Mouse (Mus musculus) hindbrain, postnatal 0 days (tissue): ENCODE data around the gene Lpgat1. TPM values are rescaled to one million over a fixed set of nuclear protein-coding genes. Genes with fewer than 3 reads are reported as not detected.

Experiments
- ATAC-seq: fragments of 200-750 bp; cut with Nextera tagmentation; 2 replicates; pipeline ENCODE4 v1.8.0; 2017; ENCODE audit warnings: mild to moderate bottlenecking, moderate TSS enrichment, moderate library complexity
- DNase-seq: peaks from one replicate; pipeline ENCODE4 v3.0.0-alpha.2; 2015; ENCODE audit warnings: low spot score
- H3K27ac ChIP-seq: fragments of 300-500 bp; sonication (generic); 2 replicates; pipeline ENCODE4 v1.5.1; 2014; ENCODE audit warnings: mild to moderate bottlenecking
- H3K27me3 ChIP-seq: fragments of 300-500 bp; sonication (generic); 2 replicates; pipeline ENCODE4 v1.6.1; 2014; ENCODE audit warnings: low read length, mixed read lengths; ENCODE audit not compliant: insufficient read depth
- H3K36me3 ChIP-seq: fragments of 300-500 bp; sonication (generic); 2 replicates; pipeline ENCODE4 v1.6.1; 2014; ENCODE audit warnings: low read length, mixed read lengths; ENCODE audit not compliant: insufficient read depth
- H3K4me1 ChIP-seq: fragments of 300-500 bp; sonication (generic); 2 replicates; pipeline ENCODE4 v1.6.1; 2014; ENCODE audit warnings: antibody characterized with exemption, low read length, mixed read lengths; ENCODE audit not compliant: insufficient read depth
- H3K4me2 ChIP-seq: fragments of 300-500 bp; sonication (generic); 2 replicates; pipeline ENCODE4 v1.6.1; 2014; ENCODE audit warnings: low read depth, mild to moderate bottlenecking, low read length, moderate library complexity, mixed read lengths
- H3K4me3 ChIP-seq: fragments of 300-500 bp; sonication (generic); 2 replicates; pipeline ENCODE4 v1.5.1; 2014; ENCODE audit warnings: low read length
- H3K9ac ChIP-seq: fragments of 300-500 bp; sonication (generic); replicated peaks from 2 replicates; pipeline ENCODE4 v1.6.1; 2014; ENCODE audit warnings: mild to moderate bottlenecking, low read length, moderate library complexity, mixed read lengths
- H3K9me3 ChIP-seq: fragments of 300-500 bp; sonication (generic); 2 replicates; pipeline ENCODE4 v1.6.1; 2016; ENCODE audit warnings: low read length, mixed read lengths
- CTCF ChIP-seq: IDR thresholded peaks from 2 replicates; pipeline ENCODE4 v1.5.1; 2016; ENCODE audit warnings: antibody characterized with exemption, control low read depth, low read depth
- WGBS: fragments of 180-500 bp; shearing (Covaris S2); extraction: QIAGEN DNeasy Blood & Tissue Kit; methylation state at CpG from one replicate; pipeline ENCODE4 v1.1.7; 2014; 5-methylcytosine and 5-hydroxymethylcytosine counted together
- polyA plus RNA-seq: library from polyadenylated mRNA; unstranded; fragments of >200 nt; fragmentation: Nextera tagmentation; extraction: Ambion mirVana; gene quantifications from 2 replicates; pipeline ENCODE4 v1.2.1, GENCODE M21; 2015
- total RNA-seq: library from RNA; depleted of rRNA; stranded (reverse); fragments of >200 nt; gene quantifications from 2 replicates; pipeline ENCODE4 v1.2.3, GENCODE M21; 2014

Gene Lpgat1
- total and polyA plus RNA-seq, 2 experiments from 2014 or later = 47.7 to 49.9 TPM

- H3K27ac ChIP-seq = no peak overlapping the region
- no peak overlapping the region for H3K4me3 ChIP-seq
- H3K36me3 ChIP-seq = no peaks in the 10 kb centered on the region
- DNase-seq (no peak), ATAC-seq (no peak)
- H3K4me2 ChIP-seq = no peak overlapping the region
- H3K9me3 ChIP-seq = no peaks in the 10 kb centered on the region
- no peaks in the 10 kb centered on the region for H3K4me1 ChIP-seq
- TF ChIP-seq CTCF = no peak
- H3K9ac ChIP-seq = no peak overlapping the region
- WGBS = 62% methylated on average over 9 of the region's 9 CpGs
- no peaks in the 10 kb centered on the region for H3K27me3 ChIP-seq
Measured at GRCm38 (mm10) chr1:191802093-191802819, 84.6 kb downstream of the Lpgat1 start.

- Histone ChIP-seq H3K27ac (no peak overlapping the region), H3K9me3 (no peaks in the 10 kb centered on the region), H3K27me3 (no peaks in the 10 kb centered on the region), H3K9ac (no peak overlapping the region), H3K4me1 (no peaks in the 10 kb centered on the region), H3K36me3 (no peaks in the 10 kb centered on the region), H3K4me3 (no peak overlapping the region), H3K4me2 (no peak overlapping the region)
- 72% methylated on average over 10 of the region's 10 CpGs for WGBS
- ATAC-seq (no peak), DNase-seq (no peak)
- no peak for TF ChIP-seq CTCF
Measured at GRCm38 (mm10) chr1:191802820-191803655, 85.4 kb downstream of the Lpgat1 start.

- no peaks in the 10 kb centered on the region for H3K27me3 ChIP-seq
- H3K4me2 ChIP-seq = no peak overlapping the region
- H3K27ac ChIP-seq = no peak overlapping the region
- H3K4me1 ChIP-seq = no peaks in the 10 kb centered on the region
- H3K9ac ChIP-seq = no peak overlapping the region
- no peak for TF ChIP-seq CTCF
- 77% methylated on average over 5 of the region's 5 CpGs for WGBS
- H3K9me3 ChIP-seq = no peaks in the 10 kb centered on the region
- no peaks in the 10 kb centered on the region for H3K36me3 ChIP-seq
- no peak for DNase-seq
- H3K4me3 ChIP-seq = no peak overlapping the region
- ATAC-seq = no peak
Measured at GRCm38 (mm10) chr1:191804747-191805146, 87.1 kb downstream of the Lpgat1 start.

GRCm38 (mm10) chr1:191805788-191806187 is 88.2 kb downstream of the Lpgat1 start:
- DNase-seq = no peak
- no peak for TF ChIP-seq CTCF
- H3K9ac ChIP-seq = no peak overlapping the region
- WGBS = 70% methylated on average over 6 of the region's 6 CpGs
- H3K4me2 ChIP-seq = no peak overlapping the region
- no peak overlapping the region for H3K27ac ChIP-seq
- no peaks in the 10 kb centered on the region for H3K36me3 ChIP-seq
- H3K4me3 ChIP-seq = no peak overlapping the region
- H3K9me3 ChIP-seq = no peaks in the 10 kb centered on the region
- ATAC-seq = no peak
- no peaks in the 10 kb centered on the region for H3K27me3 ChIP-seq
- H3K4me1 ChIP-seq = no peaks in the 10 kb centered on the region

GRCm38 (mm10) chr1:191806740-191807139 is 89.1 kb downstream of the Lpgat1 start:
- 92% methylated on average over 4 of the region's 4 CpGs for WGBS
- Histone ChIP-seq H3K4me1 (no peaks in the 10 kb centered on the region), H3K36me3 (no peaks in the 10 kb centered on the region), H3K9ac (no peak overlapping the region), H3K27ac (no peak overlapping the region), H3K9me3 (no peaks in the 10 kb centered on the region), H3K4me2 (no peak overlapping the region), H3K27me3 (no peaks in the 10 kb centered on the region), H3K4me3 (no peak overlapping the region)
- ATAC-seq (no peak), DNase-seq (no peak)
- TF ChIP-seq CTCF = peak; percentile 42; the same call in 1 of the 2 replicates

- TF ChIP-seq CTCF = no peak
- H3K27ac ChIP-seq = no peak overlapping the region
- no peaks in the 10 kb centered on the region for H3K27me3 ChIP-seq
- no peak overlapping the region for H3K4me3 ChIP-seq
- no peak overlapping the region for H3K9ac ChIP-seq
- DNase-seq = no peak
- H3K9me3 ChIP-seq = no peaks in the 10 kb centered on the region
- ATAC-seq = no peak
- no peaks in the 10 kb centered on the region for H3K36me3 ChIP-seq
- no peaks in the 10 kb centered on the region for H3K4me1 ChIP-seq
- no peak overlapping the region for H3K4me2 ChIP-seq
- WGBS = 82% methylated on average over 7 of the region's 7 CpGs
Measured at GRCm38 (mm10) chr1:191807979-191808378, 90.3 kb downstream of the Lpgat1 start.
